Mouse (Mus musculus) R1 (cell line): ENCODE data around the gene Draxin.
"Not testable (repeated sequence)": the region's sequence is repeated elsewhere in the genome, so short reads cannot be mapped to it uniquely, and the experiment has no call there.

Source experiments
- DNase-seq: peaks from one replicate; pipeline ENCODE4 v3.0.0-alpha.2; 2018; ENCODE audit warnings: low read depth, low spot score

Gene Draxin

GRCm38 (mm10) chr4:148058218-148058819 is 72.2 kb downstream of the Draxin start:
- no peak for DNase-seq

GRCm38 (mm10) chr4:148057661-148058209 is 72.8 kb downstream of the Draxin start:
- DNase-seq = no peak

DNA sequence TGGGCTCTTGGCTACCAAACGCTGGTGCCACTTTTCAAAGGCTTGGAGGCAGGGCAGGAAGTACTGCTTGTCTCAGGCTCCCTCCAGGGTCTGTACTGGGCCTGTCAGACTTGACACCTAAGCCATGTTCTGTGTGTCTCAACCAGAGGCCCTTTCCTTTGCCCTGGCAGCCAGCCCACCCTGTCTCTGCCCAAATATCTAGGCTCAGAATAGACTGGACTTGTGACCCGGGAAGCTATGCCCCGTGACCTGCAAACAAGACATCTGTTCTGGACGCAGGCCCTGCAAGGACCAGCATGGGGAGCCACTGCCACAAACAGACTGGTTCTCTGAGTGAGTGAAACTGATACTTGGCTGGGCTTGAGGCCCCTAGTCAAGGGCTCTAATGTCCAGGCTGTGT is 73.7 kb downstream of the Draxin start:
- no peak for DNase-seq

- DNase-seq = no peak
Measured at GRCm38 (mm10) chr4:148056246-148056645, 74.3 kb downstream of the Draxin start.

DNA sequence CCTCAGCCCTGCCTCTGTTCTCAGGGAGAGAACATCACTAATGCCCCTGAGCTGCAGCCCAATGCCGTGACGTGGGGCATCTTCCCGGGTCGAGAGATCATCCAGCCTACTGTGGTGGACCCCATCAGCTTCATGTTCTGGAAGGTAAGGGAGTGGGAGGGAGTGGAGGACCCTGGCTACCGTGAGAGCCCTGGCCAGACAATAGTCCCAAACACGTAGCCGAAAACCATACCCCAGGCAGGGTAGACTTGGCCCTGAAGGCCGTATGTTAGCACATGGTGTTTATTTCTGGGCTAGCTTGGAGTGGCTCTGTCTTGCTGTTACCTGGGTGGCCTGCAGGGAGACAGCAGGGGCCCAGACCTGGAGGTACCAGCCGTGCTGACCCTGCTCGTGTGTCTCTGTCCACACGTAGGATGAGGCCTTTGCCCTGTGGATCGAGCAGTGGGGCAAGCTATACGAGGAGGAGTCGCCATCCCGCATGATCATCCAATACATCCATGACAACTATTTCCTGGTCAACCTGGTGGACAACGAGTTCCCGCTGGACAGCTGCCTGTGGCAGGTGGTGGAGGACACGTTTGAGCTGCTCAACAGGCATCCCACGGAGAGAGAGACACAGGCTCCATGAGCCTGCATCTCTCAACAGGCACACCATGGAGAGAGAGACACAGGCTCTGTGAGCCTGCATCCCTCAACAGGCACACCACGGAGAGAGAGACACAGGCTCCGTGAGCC is 75.4 kb downstream of the Draxin start:
- DNase-seq = no peak

DNA sequence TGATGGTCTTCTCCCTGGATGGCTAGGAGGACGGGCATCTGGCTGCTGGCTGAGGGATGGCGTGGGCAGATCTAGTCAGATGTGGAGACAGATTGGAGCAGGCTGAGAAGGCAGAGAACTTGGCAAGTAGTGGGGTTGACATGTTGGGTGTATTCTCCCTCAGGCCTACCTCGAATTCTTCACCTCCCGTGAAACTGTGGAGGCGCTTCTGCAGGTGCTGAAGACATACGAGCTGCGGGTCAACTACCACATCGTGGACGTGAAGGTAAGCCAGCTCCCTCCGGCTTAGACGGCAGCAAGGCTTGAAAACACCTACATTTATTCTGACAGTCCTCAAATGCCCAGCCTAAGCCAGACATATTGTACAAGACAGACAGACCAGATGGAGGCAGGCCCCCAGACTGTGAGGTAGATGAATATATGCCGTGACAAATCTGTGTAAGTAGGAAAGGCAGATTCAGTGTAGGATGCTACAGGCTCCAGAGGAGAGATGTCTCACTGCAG is 77.0 kb downstream of the Draxin start:
- DNase-seq = no peak

DNA sequence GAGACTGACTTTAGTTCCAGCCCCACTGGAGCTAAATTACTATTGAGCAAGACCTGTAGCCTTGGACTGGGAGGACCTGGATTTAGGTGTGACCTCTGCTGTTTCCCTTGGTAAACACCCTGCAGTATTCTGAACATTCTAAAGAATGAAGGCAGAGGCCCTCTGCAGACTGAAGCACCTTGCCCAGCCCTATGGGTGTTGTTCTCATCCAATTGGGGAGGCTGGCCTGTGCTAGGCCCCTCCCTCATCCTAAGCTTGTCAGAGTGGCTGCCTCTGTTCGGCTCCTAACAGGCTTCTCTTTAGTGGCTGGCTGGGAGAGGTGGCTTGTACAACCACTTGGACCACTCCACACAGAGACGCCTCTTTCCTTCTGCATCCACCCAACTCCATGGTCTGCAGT is 77.5 kb downstream of the Draxin start:
- DNase-seq = no peak

DNA sequence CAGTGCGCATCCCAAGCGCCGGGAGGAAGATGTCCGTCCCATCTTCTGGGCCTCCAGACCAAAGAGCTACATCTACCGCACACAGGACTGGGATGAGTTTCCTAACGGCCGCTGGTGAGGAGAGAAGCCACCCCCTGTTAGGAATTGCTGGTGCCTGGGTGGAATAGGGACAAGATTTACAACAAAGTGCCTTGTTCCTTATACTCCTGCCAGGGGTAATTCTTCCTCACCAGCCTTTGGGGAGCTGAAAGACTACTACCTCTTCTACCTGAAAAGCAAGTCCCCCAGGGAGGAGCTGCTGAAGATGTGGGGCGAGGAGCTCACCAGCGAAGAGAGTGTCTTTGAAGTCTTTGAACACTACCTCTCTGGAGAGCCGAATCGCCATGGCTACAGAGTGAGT is 78.6 kb downstream of the Draxin start:
- DNase-seq = no peak

DNA sequence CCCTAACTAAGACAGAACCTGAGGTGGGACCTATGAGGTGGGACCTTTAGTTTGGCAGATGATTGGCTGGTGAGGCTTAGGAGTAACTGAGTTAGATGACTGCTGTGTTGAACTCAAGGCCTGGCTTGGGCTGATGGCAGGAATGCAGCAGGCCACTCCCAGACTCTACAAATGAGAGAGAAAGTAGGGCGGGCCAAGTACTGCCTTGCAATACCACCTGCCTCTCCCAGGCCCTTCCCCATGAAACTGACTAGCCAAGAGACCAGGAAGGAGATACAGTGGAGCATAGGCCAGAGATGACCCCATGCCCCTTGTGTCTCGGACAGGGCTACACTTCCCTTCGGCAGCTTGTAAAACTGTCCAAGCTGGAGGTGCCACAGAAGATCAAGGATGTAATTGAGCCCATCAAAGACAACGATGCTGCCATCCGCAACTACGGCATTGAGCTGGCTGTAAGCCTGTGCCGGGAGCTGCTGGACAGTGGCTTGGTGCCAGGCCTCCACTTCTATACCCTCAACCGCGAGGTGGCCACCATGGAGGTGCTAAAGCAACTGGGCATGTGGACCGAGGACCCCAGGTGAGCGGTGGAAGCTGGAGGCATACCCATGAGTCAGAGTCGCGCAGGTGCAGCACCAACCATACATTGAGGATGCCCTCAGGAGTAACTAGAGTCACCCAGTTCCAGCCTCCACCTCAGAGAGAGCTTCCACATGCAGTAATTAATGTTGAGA is 79.3 kb downstream of the Draxin start:
- peak; percentile 70 for DNase-seq

DNA sequence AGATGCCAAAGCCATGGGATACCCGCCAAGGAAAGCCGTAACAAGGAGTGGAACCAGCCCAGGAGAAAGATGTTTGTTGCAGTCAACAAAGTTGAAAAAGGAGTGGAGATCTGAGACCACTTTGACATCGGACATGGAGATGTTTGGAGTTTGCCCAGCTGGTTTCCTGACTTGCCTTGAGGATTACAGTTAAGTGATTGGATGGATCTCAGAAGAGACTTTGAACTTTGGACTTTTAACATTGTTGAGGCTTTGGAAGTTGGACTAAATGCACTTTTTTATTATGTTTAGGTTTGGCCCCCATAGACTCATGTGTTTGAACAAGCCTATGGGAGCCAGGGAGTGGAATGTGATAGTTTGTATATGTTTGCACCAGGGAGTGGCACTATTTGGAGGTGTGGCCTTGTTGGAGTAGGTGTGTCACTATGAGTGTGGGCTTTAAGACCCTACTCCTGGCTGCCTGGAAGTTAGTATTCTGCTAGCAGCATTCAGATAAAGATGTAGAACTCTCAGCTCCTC is 80.0 kb downstream of the Draxin start:
- not testable (repeated sequence) for DNase-seq
